7 mouse cellular contexts compared by ENCODE assay signal in the genomic region with DNA sequence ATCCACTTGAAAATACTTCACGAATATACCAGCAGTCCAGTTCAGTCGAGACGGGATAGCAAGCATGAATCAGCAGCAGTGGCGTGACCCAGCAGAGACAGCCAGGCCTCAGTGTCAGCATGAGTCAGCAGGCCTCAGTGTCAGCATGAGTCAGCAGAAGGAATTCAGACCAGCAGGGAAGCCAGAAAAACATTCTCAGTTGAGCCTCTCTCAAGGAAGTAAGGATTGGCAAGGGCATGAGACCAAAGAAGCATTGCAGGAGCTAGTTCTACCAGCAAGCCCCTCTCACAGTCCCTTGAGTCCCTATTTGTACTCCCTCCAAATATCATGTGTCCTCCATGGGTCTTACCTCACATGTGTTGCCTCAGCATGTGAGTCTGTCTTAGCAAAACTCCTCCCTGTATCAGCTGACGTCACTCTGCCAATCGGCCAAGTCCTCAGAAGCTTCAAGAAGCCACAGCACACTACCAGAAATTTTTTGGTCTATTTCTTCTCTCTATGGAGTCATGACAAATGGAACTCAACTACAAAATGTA. TPM values are rescaled to one million over a fixed set of nuclear protein-coding genes. Genes with fewer than 3 reads are reported as not detected.
A peak's percentile ranks its signal among the peaks of the same experiment; 100 is the strongest.
DNase-seq lines count a peak whose midpoint lies in the region; ATAC-seq and TF ChIP-seq lines count a peak whose summit lies in the region.

No protein-coding gene starts in this region.

- TF ChIP-seq CTCF in liver, embryonic 14.5 days (IDR thresholded peaks at IDR 0.05; ENCODE audit: low read depth), result 0 out of 2 replicates have a peak, but pooled peaks have one; percentile 10

- TF ChIP-seq EP300 in liver, embryonic 14.5 days (IDR thresholded peaks at IDR 0.05; ENCODE audit: low read depth), result peak; percentile 77

- peak overlapping the region; percentile 40; the same call in 1 of the 2 replicates for H3K4me2 ChIP-seq in liver, embryonic 14.5 days (ENCODE audit: low read depth)
- no peak overlapping the region for H3K4me2 ChIP-seq in forebrain, embryonic 14.5 days (ENCODE audit: low read length)

- no peaks in the 10 kb centered on the region for H3K27me3 ChIP-seq in liver, embryonic 14.5 days (ENCODE audit: control insufficient read depth, insufficient read depth, low read length)
- H3K27me3 ChIP-seq in forebrain, embryonic 14.5 days (replicated peaks; ENCODE audit: control insufficient read depth, insufficient read depth, low read length), result no peaks in the 10 kb centered on the region

- H3K4me3 ChIP-seq in liver, embryonic 14.5 days (ENCODE audit: insufficient read depth in 1 of 2, low read depth in 2 of 2, low read length in 2 of 2), result no peak overlapping the region
- H3K4me3 ChIP-seq in forebrain, embryonic 14.5 days (ENCODE audit: low read depth, low read length), result no peak overlapping the region

- H3K36me3 ChIP-seq in liver, embryonic 14.5 days (replicated peaks; ENCODE audit: control insufficient read depth, insufficient read depth, low read depth), result no peaks in the 10 kb centered on the region
- H3K36me3 ChIP-seq in forebrain, embryonic 14.5 days (ENCODE audit: control insufficient read depth, insufficient read depth, low read length), result no peaks in the 10 kb centered on the region

- peak; percentile 84 for ATAC-seq in liver, embryonic 14.5 days (ENCODE audit: insufficient read depth)
- no peak for ATAC-seq in forebrain, embryonic 14.5 days
- ATAC-seq in CD4-positive, CD25-positive, alpha-beta regulatory T cell, adult 4 months, result no peak

- H3K27ac ChIP-seq in liver, embryonic 14.5 days, result peak overlapping the region; percentile 75
- no peak overlapping the region for H3K27ac ChIP-seq in forebrain, embryonic 14.5 days (ENCODE audit: low read depth, low read length)

- H3K9me3 ChIP-seq in liver, embryonic 14.5 days (ENCODE audit: control insufficient read depth, low read length), result peaks cover 9% of the 10 kb centered on the region
- H3K9me3 ChIP-seq in forebrain, embryonic 14.5 days (replicated peaks; ENCODE audit: control insufficient read depth, low read length), result no peaks in the 10 kb centered on the region

- peak; percentile 42 to 47 for DNase-seq in urinary bladder, postnatal 36 days (ENCODE audit: low spot score in 2 of 2)
- no peak for DNase-seq in urinary bladder, postnatal 4 days (ENCODE audit: low spot score in 2 of 2)
- DNase-seq in brain, adult 2 months (ENCODE audit: low read depth, low spot score), result peak; percentile 12
- DNase-seq in liver, embryonic 14.5 days (ENCODE audit: low read depth in 3 of 3, low spot score in 3 of 3), result peak; percentile 73 to 76 (median 75)
- no peak for DNase-seq in forebrain, embryonic 14.5 days (ENCODE audit: low spot score)
- DNase-seq in layer of hippocampus, adult 11-12 months (ENCODE audit: low spot score), result no peak

- no peak overlapping the region; the same call in 1 of the 2 replicates for H3K9ac ChIP-seq in liver, embryonic 14.5 days (replicated peaks)
- H3K9ac ChIP-seq in forebrain, embryonic 14.5 days (ENCODE audit: low read length), result no peak overlapping the region

- peaks cover 18 to 36% of the 10 kb centered on the region in 2 experiments for H3K4me1 ChIP-seq in liver, embryonic 14.5 days (replicated peaks; ENCODE audit: control insufficient read depth in 2 of 2, insufficient read depth in 2 of 2, low read length in 1 of 2)
- no peaks in the 10 kb centered on the region for H3K4me1 ChIP-seq in forebrain, embryonic 14.5 days (ENCODE audit: control insufficient read depth, insufficient read depth, low read length)

- 22% methylated on average over 6 of the region's 6 CpGs for WGBS in liver, embryonic 14.5 days (ENCODE audit: insufficient replicate concordance)
- 82% methylated on average over 6 of the region's 6 CpGs for WGBS in forebrain, embryonic 14.5 days

RNA-seq across cellular contexts. Expression of a gene that starts 27.3 kb away (rescaled TPM):
- 0.90 and 1.1 TPM in 2 replicates for polyA plus RNA-seq in liver, embryonic 14.5 days (2012; rRNA removed)
- 5.2 and 5.6 TPM in 2 replicates for polyA plus RNA-seq in liver, embryonic 14.5 days (2014; fragmentation: Nextera tagmentation; extraction: Ambion mirVana)
- polyA plus RNA-seq in forebrain, embryonic 14.5 days (2014; fragmentation: Nextera tagmentation; extraction: Ambion mirVana), result 16.8 and 20.1 TPM in 2 replicates
- 10 to 100 TPM; 17.1 to 17.6 TPM for polyA plus RNA-seq in CD4-positive, CD25-positive, alpha-beta regulatory T cell, adult 4 months (2017; shearing (Covaris generic))

Comparison
In these comparisons a context has a peak if more than half of its experiments do, and no peak if none do; other contexts are left out.
1. DNase-seq: peak in urinary bladder, postnatal 36 days (2 of 2), brain, adult 2 months (single experiment) and liver, embryonic 14.5 days (3 of 3); none in urinary bladder, postnatal 4 days (0 of 2), forebrain, embryonic 14.5 days (single experiment) and layer of hippocampus, adult 11-12 months (single experiment).